Mouse (Mus musculus) brain, adult 2 months (tissue): ENCODE results near the gene Gm1140.
"Not testable (repeated sequence)": the region's sequence is repeated elsewhere in the genome, so short reads cannot be mapped to it uniquely, and the experiment has no call there.

Experiments used
- DNase-seq: peaks from one replicate; pipeline ENCODE4 v3.0.0; 2011; ENCODE audit warnings: low read depth, low spot score

Gene Gm1140

DNA sequence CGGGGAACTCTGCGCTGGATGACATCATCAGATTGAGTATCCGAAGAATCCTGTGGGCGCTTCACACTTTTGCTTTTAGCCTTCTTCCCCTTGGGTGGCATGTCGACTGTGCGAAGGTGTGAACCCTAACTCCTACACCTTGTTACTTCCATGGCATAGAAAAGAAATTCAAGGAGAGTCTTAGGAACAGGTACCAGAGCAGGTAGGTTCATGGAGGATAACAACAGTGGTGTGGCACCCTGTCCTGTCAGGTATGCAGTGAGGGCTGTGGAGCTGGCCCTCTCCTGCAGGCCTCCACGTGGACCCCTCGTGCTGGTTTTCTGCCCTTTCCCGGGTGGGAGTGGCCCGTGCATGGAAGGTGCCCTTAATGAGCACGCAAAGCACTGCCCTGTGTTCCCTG lies at the start of gene Gm1140:
Gene Gm1140, minus strand, starts transcription at position 101 of the 400 bp plus-strand sequence.
- DNase-seq = not testable (repeated sequence)

DNA sequence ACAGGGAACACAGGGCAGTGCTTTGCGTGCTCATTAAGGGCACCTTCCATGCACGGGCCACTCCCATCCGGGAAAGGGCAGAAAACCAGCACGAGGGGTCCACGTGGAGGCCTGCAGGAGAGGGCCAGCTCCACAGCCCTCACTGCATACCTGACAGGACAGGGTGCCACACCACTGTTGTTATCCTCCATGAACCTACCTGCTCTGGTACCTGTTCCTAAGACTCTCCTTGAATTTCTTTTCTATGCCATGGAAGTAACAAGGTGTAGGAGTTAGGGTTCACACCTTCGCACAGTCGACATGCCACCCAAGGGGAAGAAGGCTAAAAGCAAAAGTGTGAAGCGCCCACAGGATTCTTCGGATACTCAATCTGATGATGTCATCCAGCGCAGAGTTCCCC lies 2.0 kb upstream of the Gm1140 start, which contains the start of gene Gm14692:
Gene Gm14692, plus strand, starts transcription at position 301 of the 400 bp plus-strand sequence.
- DNase-seq = not testable (repeated sequence)
